Mouse (Mus musculus): ENCODE measurements around the gene Osbp. TPM values are rescaled to one million over a fixed set of nuclear protein-coding genes. Genes with fewer than 3 reads are reported as not detected.
"Not testable (repeated sequence)": the region's sequence is repeated elsewhere in the genome, so short reads cannot be mapped to it uniquely, and the experiment has no call there.

Osbp gene
- polyA plus RNA-seq, 1 experiment from 2014 or later: 3.4 TPM

DNA sequence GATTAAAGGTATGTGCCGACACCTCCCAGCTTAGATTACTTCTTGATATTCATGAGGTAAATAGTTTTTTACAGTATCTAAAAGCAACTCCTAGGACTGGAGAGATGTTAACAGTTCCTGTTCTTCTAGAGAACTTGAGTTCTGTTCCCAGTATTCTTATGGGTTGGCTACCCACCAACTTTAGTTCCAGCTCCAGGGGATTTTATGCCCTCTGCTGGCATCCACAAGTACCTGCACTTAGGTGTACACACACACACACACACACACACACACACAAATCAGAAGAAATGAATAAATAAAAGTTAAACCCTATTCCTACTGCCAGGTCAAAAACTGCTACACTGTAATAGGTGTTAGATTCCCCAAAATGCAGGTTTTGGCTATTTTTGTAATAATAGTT, 1.5 kb upstream of the Osbp start:
- Histone ChIP-seq H3K9me3 (no peaks in the 10 kb centered on the region), H3K27ac (replicated peaks) (peak overlapping the region; percentile 85), H3K4me2 (peak overlapping the region; percentile 67), H3K4me3 (peak overlapping the region; percentile 48), H3K36me3 (peaks cover 3% of the 10 kb centered on the region; the same call in 1 of the 2 replicates), H3K9ac (no peak overlapping the region), H3K27me3 (no peaks in the 10 kb centered on the region), H3K4me1 (replicated peaks) (peaks cover 23% of the 10 kb centered on the region)
- WGBS: 97% methylated on average over 1 of the region's 1 CpGs
- no peak for ATAC-seq (ENCODE audit: low FRiP score, low read depth)

DNA sequence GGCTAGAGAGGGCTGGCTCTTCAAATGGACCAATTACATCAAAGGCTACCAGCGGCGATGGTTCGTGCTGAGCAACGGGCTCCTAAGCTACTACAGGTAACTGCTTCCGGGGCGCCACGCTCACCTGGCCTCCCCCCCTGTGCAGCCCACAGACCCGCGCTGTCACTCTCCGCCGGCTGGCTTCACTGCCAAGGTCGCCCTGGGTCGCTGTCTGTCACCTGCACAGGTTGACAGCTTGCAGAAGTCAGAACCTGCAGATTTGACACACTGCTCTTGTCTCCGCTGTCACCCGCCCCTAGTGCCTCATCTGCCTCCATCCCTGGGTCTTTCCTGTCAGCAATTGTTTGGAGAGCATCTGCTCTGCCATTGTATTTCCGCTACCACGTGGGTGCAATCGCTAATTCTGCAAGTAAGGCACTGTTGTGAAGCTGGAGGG, 478 bp downstream of the Osbp start:
- 0 out of 2 replicates have a peak, but pooled peaks have one; percentile 8 for ATAC-seq (ENCODE audit: low FRiP score, low read depth)
- WGBS: under 1% methylated on average over 18 of the region's 18 CpGs

DNA sequence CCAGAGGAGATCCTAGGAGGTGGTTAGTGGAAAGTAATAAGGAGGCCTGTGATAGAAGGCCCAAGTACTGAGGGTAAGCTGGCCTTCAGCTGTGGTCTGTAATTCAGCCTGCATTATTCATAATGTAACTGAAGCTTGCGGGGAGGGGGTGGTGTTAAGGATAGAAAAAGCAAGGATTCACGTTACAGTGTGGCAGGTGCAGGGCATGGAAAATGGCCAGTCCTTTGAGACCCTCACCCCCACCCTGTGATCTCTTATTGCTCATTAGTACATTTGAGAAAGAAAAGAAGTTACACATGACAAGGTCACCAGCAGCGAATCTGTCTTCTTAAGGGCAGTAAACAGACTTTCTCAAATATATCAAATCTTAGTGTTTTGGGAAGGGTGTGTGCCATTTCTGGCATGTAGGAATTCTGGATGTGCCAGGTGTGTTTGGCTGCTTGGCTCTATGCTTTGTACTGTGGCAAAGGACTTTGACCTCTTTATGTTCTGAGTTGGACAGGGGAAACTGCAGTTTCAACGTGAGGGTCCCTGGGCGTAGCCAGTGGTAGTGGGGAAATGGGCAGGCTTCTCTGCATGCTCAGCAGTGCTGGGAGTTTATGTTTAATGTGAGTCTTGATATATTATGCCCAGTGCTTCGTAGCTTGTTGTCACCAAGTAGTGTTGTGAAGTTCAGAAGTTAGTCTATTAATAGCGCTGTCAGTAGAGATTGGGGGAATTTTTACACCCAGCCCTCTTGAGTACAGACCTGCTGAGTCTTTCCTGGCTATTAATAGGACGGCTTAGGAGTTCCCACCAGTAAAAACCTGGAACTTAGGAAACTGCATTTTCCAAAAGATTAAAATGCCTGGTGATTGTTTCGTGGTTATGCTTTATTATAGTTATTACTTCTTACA, 3.7 kb downstream of the Osbp start:
- no peak overlapping the region for H3K4me3 ChIP-seq
- no peak overlapping the region for H3K27ac ChIP-seq (replicated peaks)
- no peaks in the 10 kb centered on the region for H3K27me3 ChIP-seq
- WGBS: 77% methylated on average over 9 of the region's 9 CpGs
- no peak for ATAC-seq (ENCODE audit: low FRiP score, low read depth)
- peaks cover 41% of the 10 kb centered on the region for H3K36me3 ChIP-seq
- no peaks in the 10 kb centered on the region for H3K9me3 ChIP-seq
- no peak overlapping the region for H3K4me2 ChIP-seq
- no peak overlapping the region for H3K9ac ChIP-seq
- H3K4me1 ChIP-seq (replicated peaks): peaks cover 23% of the 10 kb centered on the region

More for the DNA sequence above, 478 bp downstream of the Osbp start:
- H3K9ac ChIP-seq: peak overlapping the region; percentile 90
- peak overlapping the region; percentile 89 for H3K4me2 ChIP-seq
- H3K9me3 ChIP-seq: no peaks in the 10 kb centered on the region
- H3K4me1 ChIP-seq (replicated peaks): peaks cover 23% of the 10 kb centered on the region
- peaks cover 9% of the 10 kb centered on the region for H3K36me3 ChIP-seq
- no peaks in the 10 kb centered on the region for H3K27me3 ChIP-seq
- peak overlapping the region; percentile 91 for H3K27ac ChIP-seq (replicated peaks)
- H3K4me3 ChIP-seq: peak overlapping the region; percentile 80

DNA sequence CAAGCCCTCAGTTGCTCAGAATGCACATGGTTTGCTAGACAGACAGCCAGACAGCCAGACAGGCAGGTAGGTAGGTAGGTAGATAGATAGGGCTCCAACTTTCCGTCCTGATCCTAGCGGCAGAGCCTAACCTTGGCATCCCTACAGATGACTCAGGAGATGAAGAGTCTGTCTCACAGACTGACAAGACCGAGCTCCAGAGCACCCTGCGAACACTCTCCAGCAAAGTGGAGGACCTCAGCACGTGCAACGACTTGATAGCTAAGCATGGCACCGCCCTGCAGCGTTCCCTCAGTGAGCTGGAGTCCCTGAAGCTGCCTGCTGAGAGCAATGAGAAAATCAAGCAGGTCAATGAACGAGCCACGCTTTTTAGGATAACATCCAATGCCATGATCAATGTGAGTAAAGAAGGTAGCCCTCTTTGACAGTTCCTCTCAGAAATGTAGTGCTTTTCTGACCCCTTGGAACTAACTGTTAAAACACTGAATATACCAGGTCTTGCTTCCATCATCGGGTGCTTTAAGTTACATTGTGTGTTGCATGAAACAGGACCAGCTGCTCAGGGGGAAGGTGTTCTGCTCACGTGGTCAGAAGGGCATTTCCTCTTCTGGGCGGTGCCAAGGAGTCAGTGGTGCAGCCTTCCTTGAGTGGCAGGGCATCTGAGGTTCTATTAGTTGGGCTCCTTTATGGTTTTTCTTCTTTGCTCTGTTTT, 7.9 kb downstream of the Osbp start:
- peaks cover 4% of the 10 kb centered on the region; the same call in 1 of the 2 replicates for H3K4me1 ChIP-seq (replicated peaks)
- no peaks in the 10 kb centered on the region for H3K9me3 ChIP-seq
- H3K27me3 ChIP-seq: no peaks in the 10 kb centered on the region
- 93% methylated on average over 13 of the region's 13 CpGs for WGBS
- ATAC-seq (ENCODE audit: low FRiP score, low read depth): no peak
- no peak overlapping the region for H3K27ac ChIP-seq (replicated peaks)
- H3K4me2 ChIP-seq: no peak overlapping the region
- peaks cover 71% of the 10 kb centered on the region for H3K36me3 ChIP-seq
- H3K9ac ChIP-seq: no peak overlapping the region
- H3K4me3 ChIP-seq: no peak overlapping the region

DNA sequence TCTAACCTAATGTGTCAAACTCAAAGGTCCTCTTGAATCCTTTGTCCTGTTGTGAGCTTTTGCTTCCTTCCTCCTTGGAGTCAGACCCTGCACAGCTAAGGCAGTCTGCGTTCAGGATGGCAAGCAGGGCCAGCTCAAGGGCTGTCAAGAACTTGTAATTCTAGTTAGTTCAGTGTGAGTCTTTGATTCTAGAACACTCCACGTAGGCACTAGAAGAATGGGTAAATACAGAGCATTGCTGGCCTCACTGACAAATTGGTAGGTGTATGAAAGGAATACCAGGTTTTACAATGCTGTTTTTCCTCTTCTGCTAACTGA, 8.4 kb downstream of the Osbp start:
- Histone ChIP-seq H3K36me3 (peaks cover 75% of the 10 kb centered on the region), H3K9me3 (no peaks in the 10 kb centered on the region), H3K27me3 (no peaks in the 10 kb centered on the region), H3K9ac (no peak overlapping the region), H3K4me1 (replicated peaks) (0 out of 2 replicates have a peak, but pooled peaks cover under 1% of the 10 kb centered on the region), H3K4me2 (no peak overlapping the region), H3K4me3 (no peak overlapping the region), H3K27ac (replicated peaks) (no peak overlapping the region)
- WGBS: 90% methylated on average over 2 of the region's 2 CpGs
- no peak for ATAC-seq (ENCODE audit: low FRiP score, low read depth)

DNA sequence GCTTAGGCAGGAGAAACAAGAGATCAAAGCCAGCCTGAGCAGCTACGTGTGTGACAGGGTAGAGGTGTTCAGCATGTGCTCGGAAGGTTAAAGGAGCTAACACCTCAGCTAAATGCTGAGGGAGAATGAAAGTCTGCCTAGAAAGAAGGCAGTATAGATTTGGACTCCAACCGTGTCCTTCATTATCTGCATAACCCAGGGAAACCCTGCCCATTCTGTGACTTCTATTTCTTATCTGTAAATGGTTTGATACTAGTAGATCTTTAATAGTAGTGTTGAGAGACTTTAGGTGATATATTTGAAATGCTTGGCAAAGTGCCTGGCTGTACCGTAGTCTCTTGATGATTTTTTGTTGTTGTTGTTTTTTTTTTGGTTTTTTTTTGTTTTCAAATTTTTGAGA, 9.9 kb downstream of the Osbp start:
- Histone ChIP-seq H3K9me3 (no peaks in the 10 kb centered on the region), H3K36me3 (peaks cover 87% of the 10 kb centered on the region), H3K27me3 (no peaks in the 10 kb centered on the region), H3K4me2 (no peak overlapping the region), H3K4me1 (replicated peaks) (no peaks in the 10 kb centered on the region), H3K4me3 (no peak overlapping the region), H3K9ac (no peak overlapping the region), H3K27ac (replicated peaks) (no peak overlapping the region)
- no peak for ATAC-seq (ENCODE audit: low FRiP score, low read depth)
- WGBS: 93% methylated on average over 4 of the region's 4 CpGs

DNA sequence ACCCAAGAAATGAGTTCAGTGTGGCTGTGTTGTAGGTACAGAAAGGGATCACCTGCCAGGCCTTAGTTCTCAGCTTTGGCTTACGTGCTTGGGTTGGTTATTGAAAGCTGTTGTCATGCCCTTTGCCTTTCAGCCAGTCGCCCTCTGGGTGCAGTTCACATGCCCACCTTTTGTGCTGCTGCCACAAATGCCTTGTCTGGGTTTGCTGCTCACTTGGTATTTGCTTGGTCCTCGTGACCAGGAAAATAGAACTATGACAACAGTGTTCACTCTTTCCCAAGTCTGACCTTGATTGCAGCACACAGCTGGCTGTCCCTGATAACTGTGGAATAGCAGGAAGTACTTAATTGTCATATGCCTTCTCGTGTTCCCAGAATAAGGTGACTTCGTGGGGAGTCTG, 11.6 kb downstream of the Osbp start:
- no peaks in the 10 kb centered on the region for H3K9me3 ChIP-seq
- no peak overlapping the region for H3K9ac ChIP-seq
- H3K4me2 ChIP-seq: no peak overlapping the region
- ATAC-seq (ENCODE audit: low FRiP score, low read depth): no peak
- H3K4me1 ChIP-seq (replicated peaks): no peaks in the 10 kb centered on the region
- no peak overlapping the region for H3K4me3 ChIP-seq
- 89% methylated on average over 5 of the region's 5 CpGs for WGBS
- no peaks in the 10 kb centered on the region for H3K27me3 ChIP-seq
- peaks cover 82% of the 10 kb centered on the region for H3K36me3 ChIP-seq
- H3K27ac ChIP-seq (replicated peaks): no peak overlapping the region

DNA sequence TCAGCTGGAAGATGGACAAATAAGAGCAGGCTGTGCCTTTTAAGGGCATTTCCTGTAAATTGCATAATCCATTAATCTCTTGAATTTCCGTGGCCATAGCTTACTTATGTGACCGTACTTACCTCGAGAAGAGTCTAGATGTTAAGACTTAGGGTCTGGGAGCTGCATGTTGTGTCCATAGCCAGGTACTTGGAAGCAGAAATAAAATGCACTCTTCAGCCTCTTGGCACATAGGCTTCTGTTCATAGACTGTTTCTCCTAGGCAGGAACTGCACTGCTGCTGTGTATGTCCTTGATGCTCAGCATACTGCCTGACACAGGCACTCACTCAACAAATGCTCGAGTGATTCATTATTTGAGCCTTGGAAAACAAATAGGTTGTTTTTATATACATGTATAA, 14.7 kb downstream of the Osbp start:
- WGBS: 96% methylated on average over 4 of the region's 4 CpGs
- Histone ChIP-seq H3K4me2 (no peak overlapping the region), H3K27me3 (no peaks in the 10 kb centered on the region), H3K36me3 (peaks cover 80% of the 10 kb centered on the region), H3K9me3 (no peaks in the 10 kb centered on the region), H3K27ac (replicated peaks) (no peak overlapping the region), H3K4me3 (no peak overlapping the region), H3K9ac (no peak overlapping the region), H3K4me1 (replicated peaks) (no peaks in the 10 kb centered on the region)
- ATAC-seq (ENCODE audit: low FRiP score, low read depth): no peak

DNA sequence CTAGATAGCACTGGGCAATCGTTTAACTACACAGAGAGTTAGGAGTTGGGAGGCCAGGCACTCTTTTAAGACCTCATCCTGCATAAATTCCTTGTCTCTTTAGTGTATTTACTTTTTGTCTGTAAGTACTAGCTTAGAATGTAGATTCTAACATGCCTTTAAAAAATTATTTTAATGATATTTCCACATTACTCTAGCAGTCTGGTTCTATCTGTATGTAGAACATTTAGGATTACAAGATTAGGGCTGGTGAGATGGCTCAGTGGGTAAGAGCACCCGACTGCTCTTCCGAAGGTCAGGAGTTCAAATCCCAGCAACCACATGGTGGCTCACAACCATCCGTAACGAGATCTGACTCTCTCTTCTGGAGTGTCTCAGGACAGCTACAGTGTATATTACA, 18.9 kb downstream of the Osbp start:
- not testable (repeated sequence) for H3K27ac ChIP-seq (replicated peaks); ATAC-seq (ENCODE audit: low FRiP score, low read depth); H3K9ac ChIP-seq; H3K9me3 ChIP-seq; H3K27me3 ChIP-seq; H3K4me3 ChIP-seq; H3K4me1 ChIP-seq (replicated peaks); H3K4me2 ChIP-seq
- H3K36me3 ChIP-seq: peaks cover 85% of the 10 kb centered on the region
- 82% methylated on average over 5 of the region's 5 CpGs for WGBS

DNA sequence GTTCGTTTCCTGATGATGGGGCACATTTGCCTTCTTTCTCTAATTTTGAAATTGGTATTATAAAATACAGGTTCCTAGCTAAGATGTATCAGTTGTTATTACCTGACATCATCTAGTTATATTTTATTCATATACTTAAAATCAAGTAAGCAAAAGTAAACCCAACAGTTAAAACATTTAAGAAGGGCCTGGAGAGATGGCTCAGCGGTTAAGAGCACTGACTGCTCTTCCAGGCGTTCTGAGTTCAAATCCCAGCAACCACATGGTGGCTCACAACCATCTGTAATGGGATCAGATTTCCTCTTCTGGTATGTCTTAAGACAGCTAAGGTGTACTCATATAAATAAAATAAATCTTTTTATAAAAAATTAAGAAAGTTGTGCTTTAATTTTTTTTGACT, 22.1 kb downstream of the Osbp start:
- Histone ChIP-seq H3K9ac (no peak overlapping the region), H3K4me1 (replicated peaks) (no peaks in the 10 kb centered on the region)
- WGBS: 96% methylated on average over 3 of the region's 3 CpGs

DNA sequence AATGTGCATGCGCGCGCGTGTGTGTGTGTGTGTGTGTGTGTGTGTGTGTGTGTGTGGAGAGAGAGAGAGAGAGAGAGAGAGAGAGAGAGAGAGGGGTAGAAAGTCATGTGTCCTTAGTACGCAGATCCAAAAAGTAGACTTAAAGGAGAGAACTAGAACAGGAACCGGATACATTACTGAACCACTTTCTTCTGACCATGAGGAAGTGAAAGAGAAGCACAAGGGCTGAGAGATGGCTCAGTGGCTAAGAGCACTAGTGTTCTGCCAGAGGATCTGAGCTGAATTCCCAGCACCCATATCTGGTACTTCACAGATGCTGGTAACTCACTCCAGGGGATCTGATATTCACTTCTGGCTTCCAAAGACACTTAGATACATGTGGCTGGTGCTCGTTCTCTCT, 23.6 kb downstream of the Osbp start:
- Histone ChIP-seq H3K27ac (replicated peaks) (no peak overlapping the region), H3K36me3 (peaks cover 83% of the 10 kb centered on the region)
- WGBS: 96% methylated on average over 7 of the region's 7 CpGs

More for the DNA sequence above, 22.1 kb downstream of the Osbp start:
- Histone ChIP-seq H3K27ac (replicated peaks) (no peak overlapping the region), H3K36me3 (peaks cover 86% of the 10 kb centered on the region), H3K4me3 (no peak overlapping the region), H3K27me3 (no peaks in the 10 kb centered on the region), H3K4me2 (no peak overlapping the region), H3K9me3 (no peaks in the 10 kb centered on the region)
- no peak for ATAC-seq (ENCODE audit: low FRiP score, low read depth)

DNA sequence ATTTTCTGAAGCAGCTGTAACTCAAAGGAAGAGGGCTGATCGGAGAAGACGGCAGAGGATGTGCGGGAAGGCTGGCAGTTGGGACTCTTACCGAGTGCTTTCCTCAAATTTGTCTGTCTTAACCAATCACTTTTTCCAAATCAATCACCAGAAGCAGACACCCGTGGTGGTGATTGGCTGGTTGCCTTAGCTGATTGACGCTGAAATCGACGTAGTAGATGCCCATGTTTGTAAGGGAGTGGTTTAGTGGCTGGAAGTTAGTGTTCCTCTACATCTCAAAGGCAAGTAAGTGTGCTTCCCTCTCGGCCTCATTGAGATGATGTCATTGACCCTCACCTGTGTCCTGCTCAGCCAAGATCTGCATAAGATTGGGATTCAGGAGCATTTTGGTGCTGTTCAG, 26.3 kb downstream of the Osbp start:
- 93% methylated on average over 9 of the region's 9 CpGs for WGBS
- Histone ChIP-seq H3K9ac (no peak overlapping the region), H3K27ac (replicated peaks) (no peak overlapping the region), H3K36me3 (peaks cover 75% of the 10 kb centered on the region), H3K27me3 (no peaks in the 10 kb centered on the region), H3K4me3 (no peak overlapping the region), H3K4me1 (replicated peaks) (no peaks in the 10 kb centered on the region), H3K4me2 (no peak overlapping the region), H3K9me3 (no peaks in the 10 kb centered on the region)
- ATAC-seq (ENCODE audit: low FRiP score, low read depth): no peak

More for the DNA sequence above, 23.6 kb downstream of the Osbp start:
- no peak for ATAC-seq (ENCODE audit: low FRiP score, low read depth)
- no peaks in the 10 kb centered on the region for H3K4me1 ChIP-seq (replicated peaks)
- no peaks in the 10 kb centered on the region for H3K9me3 ChIP-seq
- no peaks in the 10 kb centered on the region for H3K27me3 ChIP-seq
- no peak overlapping the region for H3K4me3 ChIP-seq
- H3K4me2 ChIP-seq: no peak overlapping the region
- H3K9ac ChIP-seq: no peak overlapping the region

All from hindbrain, embryonic 15.5 days (tissue).